Mouse (Mus musculus): ENCODE measurements around the gene Vpreb1. TPM values are rescaled to one million over a fixed set of nuclear protein-coding genes. Genes with fewer than 3 reads are reported as not detected.
A peak's percentile ranks its signal among the peaks of the same experiment; 100 is the strongest.

Gene Vpreb1
- polyA plus RNA-seq, 1 experiment from 2014 or later = 2.1 TPM

GRCm38 (mm10) chr16:16903188-16903587 lies 32.5 kb upstream of the Vpreb1 start:
- Histone ChIP-seq H3K27ac (peak overlapping the region; percentile 42; the same call in 1 of the 2 replicates), H3K4me3 (replicated peaks; ENCODE audit: low read depth, low read length) (no peak overlapping the region), H3K36me3 (ENCODE audit: insufficient read depth, low read length) (peaks cover 38% of the 10 kb centered on the region), H3K27me3 (ENCODE audit: insufficient read depth, low read length) (no peaks in the 10 kb centered on the region), H3K9me3 (replicated peaks; ENCODE audit: low read length) (no peaks in the 10 kb centered on the region), H3K9ac (ENCODE audit: low read depth, low read length) (no peak overlapping the region), H3K4me1 (replicated peaks; ENCODE audit: insufficient read depth, low read length) (no peaks in the 10 kb centered on the region), H3K4me2 (ENCODE audit: low read length) (no peak overlapping the region)
- 85% methylated on average over 5 of the region's 5 CpGs for WGBS
- DNase-seq (ENCODE audit: low spot score) (no peak), ATAC-seq (replicated peaks; ENCODE audit: low FRiP score, low read depth) (no peak)
- TF ChIP-seq CTCF (IDR thresholded peaks at IDR 0.05; ENCODE audit: low read depth) = no peak

- Histone ChIP-seq H3K4me1 (replicated peaks; ENCODE audit: insufficient read depth, low read length) (peaks cover 4% of the 10 kb centered on the region; the same call in 1 of the 2 replicates), H3K27ac (peak overlapping the region; percentile 25; the same call in 1 of the 2 replicates), H3K9ac (ENCODE audit: low read depth, low read length) (no peak overlapping the region), H3K4me2 (ENCODE audit: low read length) (no peak overlapping the region), H3K36me3 (ENCODE audit: insufficient read depth, low read length) (peaks cover 37% of the 10 kb centered on the region), H3K27me3 (ENCODE audit: insufficient read depth, low read length) (no peaks in the 10 kb centered on the region), H3K4me3 (replicated peaks; ENCODE audit: low read depth, low read length) (no peak overlapping the region), H3K9me3 (replicated peaks; ENCODE audit: low read length) (no peaks in the 10 kb centered on the region)
- WGBS = 74% methylated on average over 4 of the region's 4 CpGs
- DNase-seq (ENCODE audit: low spot score) (peak; percentile 19), ATAC-seq (replicated peaks; ENCODE audit: low FRiP score, low read depth) (no peak)
- no peak for TF ChIP-seq CTCF (IDR thresholded peaks at IDR 0.05; ENCODE audit: low read depth)
Measured at GRCm38 (mm10) chr16:16902329-16902728, 31.7 kb upstream of the Vpreb1 start.

GRCm38 (mm10) chr16:16897056-16897584 lies 26.5 kb upstream of the Vpreb1 start:
- no peak for TF ChIP-seq CTCF (IDR thresholded peaks at IDR 0.05; ENCODE audit: low read depth)
- Histone ChIP-seq H3K4me2 (ENCODE audit: low read length) (peak overlapping the region; percentile 80), H3K9ac (ENCODE audit: low read depth, low read length) (peak overlapping the region; percentile 71), H3K4me3 (replicated peaks; ENCODE audit: low read depth, low read length) (peak overlapping the region; percentile 57), H3K27ac (peak overlapping the region; percentile 82), H3K36me3 (ENCODE audit: insufficient read depth, low read length) (peaks cover 15% of the 10 kb centered on the region; the same call in 1 of the 2 replicates), H3K27me3 (ENCODE audit: insufficient read depth, low read length) (no peaks in the 10 kb centered on the region), H3K4me1 (replicated peaks; ENCODE audit: insufficient read depth, low read length) (peaks cover 11% of the 10 kb centered on the region; the same call in 1 of the 2 replicates), H3K9me3 (replicated peaks; ENCODE audit: low read length) (no peaks in the 10 kb centered on the region)
- 17% methylated on average over 10 of the region's 10 CpGs for WGBS
- ATAC-seq (replicated peaks; ENCODE audit: low FRiP score, low read depth) = no peak
- peak; percentile 18 for DNase-seq (ENCODE audit: low spot score)

- Histone ChIP-seq H3K36me3 (ENCODE audit: insufficient read depth, low read length) (peaks cover 22% of the 10 kb centered on the region), H3K9me3 (replicated peaks; ENCODE audit: low read length) (no peaks in the 10 kb centered on the region), H3K27ac (peak within 1 kb of the TSS; percentile 82), H3K4me1 (replicated peaks; ENCODE audit: insufficient read depth, low read length) (peaks cover 11% of the 10 kb centered on the region; the same call in 1 of the 2 replicates), H3K9ac (ENCODE audit: low read depth, low read length) (peak within 1 kb of the TSS; percentile 71), H3K4me3 (replicated peaks; ENCODE audit: low read depth, low read length) (peak within 1 kb of the TSS; percentile 57), H3K4me2 (ENCODE audit: low read length) (peak within 1 kb of the TSS; percentile 80), H3K27me3 (ENCODE audit: insufficient read depth, low read length) (no peaks in the 10 kb centered on the region)
- ATAC-seq (replicated peaks; ENCODE audit: low FRiP score, low read depth) (peak; percentile 89), DNase-seq (ENCODE audit: low spot score) (peak; percentile 96)
- TF ChIP-seq CTCF (IDR thresholded peaks at IDR 0.05; ENCODE audit: low read depth) = peak; percentile 97
- under 1% methylated on average over 29 of the region's 29 CpGs for WGBS
Measured at GRCm38 (mm10) chr16:16896382-16897055, 25.9 kb upstream of the Vpreb1 start, which contains the start of gene Ppm1f. TSS of gene Ppm1f (plus strand) at chr16:16896469.

GRCm38 (mm10) chr16:16896015-16896381 lies 25.4 kb upstream of the Vpreb1 start:
- H3K27ac ChIP-seq = 0 out of 2 replicates have a peak overlapping the region, but pooled peaks have one; percentile 48
- H3K4me3 ChIP-seq (replicated peaks; ENCODE audit: low read depth, low read length) = no peak overlapping the region
- no peaks in the 10 kb centered on the region for H3K9me3 ChIP-seq (replicated peaks; ENCODE audit: low read length)

GRCm38 (mm10) chr16:16892366-16892765 lies 21.7 kb upstream of the Vpreb1 start:
- H3K9me3 ChIP-seq (replicated peaks; ENCODE audit: low read length) = no peaks in the 10 kb centered on the region
- no peak overlapping the region for H3K4me2 ChIP-seq (ENCODE audit: low read length)
- no peaks in the 10 kb centered on the region for H3K27me3 ChIP-seq (ENCODE audit: insufficient read depth, low read length)
- no peak for TF ChIP-seq CTCF (IDR thresholded peaks at IDR 0.05; ENCODE audit: low read depth)
- H3K36me3 ChIP-seq (ENCODE audit: insufficient read depth, low read length) = peaks cover 55% of the 10 kb centered on the region
- WGBS = 93% methylated on average over 7 of the region's 7 CpGs
- ATAC-seq (replicated peaks; ENCODE audit: low FRiP score, low read depth) (no peak), DNase-seq (ENCODE audit: low spot score) (no peak)
- H3K9ac ChIP-seq (ENCODE audit: low read depth, low read length) = no peak overlapping the region
- no peak overlapping the region for H3K27ac ChIP-seq
- H3K4me1 ChIP-seq (replicated peaks; ENCODE audit: insufficient read depth, low read length) = peaks cover 8% of the 10 kb centered on the region; the same call in 1 of the 2 replicates
- H3K4me3 ChIP-seq (replicated peaks; ENCODE audit: low read depth, low read length) = no peak overlapping the region

More at GRCm38 (mm10) chr16:16896015-16896381, 25.4 kb upstream of the Vpreb1 start:
- DNase-seq (ENCODE audit: low spot score) (no peak), ATAC-seq (replicated peaks; ENCODE audit: low FRiP score, low read depth) (no peak; the same call in 1 of the 2 replicates)
- Histone ChIP-seq H3K36me3 (ENCODE audit: insufficient read depth, low read length) (peaks cover 24% of the 10 kb centered on the region), H3K9ac (ENCODE audit: low read depth, low read length) (no peak overlapping the region), H3K4me2 (ENCODE audit: low read length) (no peak overlapping the region), H3K4me1 (replicated peaks; ENCODE audit: insufficient read depth, low read length) (peaks cover 11% of the 10 kb centered on the region; the same call in 1 of the 2 replicates), H3K27me3 (ENCODE audit: insufficient read depth, low read length) (no peaks in the 10 kb centered on the region)
- WGBS = 18% methylated on average over 4 of the region's 4 CpGs
- TF ChIP-seq CTCF (IDR thresholded peaks at IDR 0.05; ENCODE audit: low read depth) = no peak
